Mouse (Mus musculus): ENCODE measurements at regions not wholly inside any gene's neighbourhood (a gene's known extent, or its start where the extent isn't known, plus 50 kb on each side); places are given as distances from the start of the nearest gene placed in this dataset.

DNA sequence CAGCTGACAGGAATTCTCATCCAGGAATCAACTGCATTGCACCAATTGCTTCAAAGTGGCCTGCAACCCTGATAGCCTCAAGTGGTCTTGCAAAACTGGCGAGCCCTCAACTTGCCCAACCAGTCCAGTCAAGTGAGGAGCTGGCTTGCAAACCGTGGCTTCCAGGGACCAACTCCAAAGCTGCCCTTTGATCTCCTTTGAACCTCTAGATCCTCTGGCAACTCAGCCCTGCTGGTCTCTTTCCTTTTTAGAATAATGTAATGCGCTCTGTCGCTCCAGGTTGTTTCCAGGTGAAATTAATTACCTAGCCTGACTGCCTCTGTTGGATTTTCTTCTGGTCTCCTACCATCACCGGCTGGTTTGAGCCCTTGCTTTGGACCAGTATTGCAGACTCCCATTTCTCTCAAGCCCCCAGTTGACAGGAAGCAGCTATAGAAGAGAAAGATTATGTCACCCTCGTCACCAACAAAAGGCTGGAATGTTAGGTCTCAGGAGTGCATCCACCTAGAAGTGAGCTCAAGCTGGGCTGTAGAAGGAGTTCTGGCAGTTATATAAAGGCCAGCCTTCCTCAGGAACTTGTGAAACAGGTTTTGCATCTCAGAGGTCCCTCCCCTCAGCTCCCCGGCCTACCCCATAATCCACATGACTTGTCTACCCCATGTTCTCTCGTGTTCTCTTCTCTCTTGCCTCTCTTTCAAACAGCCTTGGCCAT lies 49.8 kb upstream of the Abcd3 start:
- CTCF ChIA-PET = no interaction called here
